Mouse (Mus musculus) T-helper 1 cell (primary cell): ENCODE data around the gene Fam89a.

Experiments used
- in situ Hi-C: fragments of 300-600 bp; cut with MboI, MseI; formaldehyde crosslinking; loops from one replicate; pipeline ENCODE4 v1.15.1; 2025; ENCODE audit warnings: high pct_unique_total_duplicates

Fam89a gene

DNA sequence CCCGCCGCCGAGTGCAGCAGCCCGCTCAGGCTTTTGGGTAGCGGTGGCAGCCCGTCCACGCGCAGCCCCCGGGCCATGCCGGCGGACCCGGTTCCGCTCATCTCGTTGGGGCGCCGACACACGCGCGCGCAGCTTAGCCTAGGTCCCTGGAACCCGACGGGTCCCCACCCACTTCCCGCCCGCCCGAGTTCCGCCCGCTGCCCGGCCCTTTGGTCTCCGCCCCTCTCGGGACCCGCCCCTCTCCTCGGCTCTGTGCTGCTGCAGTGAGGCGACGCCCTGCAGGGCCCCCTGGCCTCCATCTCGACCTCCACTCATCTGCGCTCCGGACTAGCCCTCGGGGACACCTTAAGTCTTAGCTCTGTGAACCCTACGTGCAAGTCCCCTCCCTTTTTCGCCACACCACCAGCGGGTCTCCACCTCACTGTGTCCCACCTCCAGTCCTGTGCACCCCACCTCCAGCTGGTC, at the start of gene Fam89a:
Gene Fam89a (minus strand): TSS at position 124 of the 465 bp plus-strand sequence.
- in situ Hi-C loops = no loop called here

GRCm38 (mm10) chr8:124800542-124800941, 48.9 kb upstream of the Fam89a start:
- in situ Hi-C loops = no loop called here

DNA sequence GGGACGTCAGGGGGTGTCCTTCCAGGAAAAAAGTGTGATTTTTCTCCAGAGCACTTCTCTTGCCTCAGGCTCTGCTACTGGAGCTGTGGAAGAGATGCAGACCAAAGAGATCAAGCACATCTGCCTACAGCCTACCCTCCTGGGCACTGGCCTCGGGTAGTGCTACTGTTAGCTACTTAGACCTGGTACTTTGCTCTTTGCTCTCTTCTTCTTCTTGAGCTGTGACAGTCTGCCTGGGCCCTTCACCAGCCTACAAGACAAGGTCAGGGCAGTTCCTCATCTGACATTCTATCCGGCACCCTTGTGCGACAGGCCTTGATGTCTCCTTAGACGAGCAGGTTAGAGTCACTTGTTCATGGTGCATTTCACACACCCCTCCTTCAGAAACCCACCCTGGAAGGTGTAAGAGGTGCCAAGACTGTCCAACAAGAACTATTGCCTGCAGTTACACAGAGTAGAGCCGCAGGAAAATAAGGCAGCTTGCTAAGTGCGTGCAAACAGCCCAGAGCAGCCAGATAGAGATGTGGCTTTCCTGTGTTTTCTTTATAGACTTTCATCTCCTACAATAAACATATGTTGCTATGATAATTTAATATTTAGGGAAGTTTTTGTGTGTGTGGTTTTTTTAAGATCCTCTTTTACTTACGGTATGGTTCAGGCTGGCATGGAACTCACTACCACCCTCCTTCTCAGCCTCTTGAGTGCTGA, 44.3 kb upstream of the Fam89a start:
- in situ Hi-C loops = no loop called here

- in situ Hi-C loops = no loop called here
These were observed 42.8 kb upstream of the Fam89a start for GRCm38 (mm10) chr8:124794486-124794780.

DNA sequence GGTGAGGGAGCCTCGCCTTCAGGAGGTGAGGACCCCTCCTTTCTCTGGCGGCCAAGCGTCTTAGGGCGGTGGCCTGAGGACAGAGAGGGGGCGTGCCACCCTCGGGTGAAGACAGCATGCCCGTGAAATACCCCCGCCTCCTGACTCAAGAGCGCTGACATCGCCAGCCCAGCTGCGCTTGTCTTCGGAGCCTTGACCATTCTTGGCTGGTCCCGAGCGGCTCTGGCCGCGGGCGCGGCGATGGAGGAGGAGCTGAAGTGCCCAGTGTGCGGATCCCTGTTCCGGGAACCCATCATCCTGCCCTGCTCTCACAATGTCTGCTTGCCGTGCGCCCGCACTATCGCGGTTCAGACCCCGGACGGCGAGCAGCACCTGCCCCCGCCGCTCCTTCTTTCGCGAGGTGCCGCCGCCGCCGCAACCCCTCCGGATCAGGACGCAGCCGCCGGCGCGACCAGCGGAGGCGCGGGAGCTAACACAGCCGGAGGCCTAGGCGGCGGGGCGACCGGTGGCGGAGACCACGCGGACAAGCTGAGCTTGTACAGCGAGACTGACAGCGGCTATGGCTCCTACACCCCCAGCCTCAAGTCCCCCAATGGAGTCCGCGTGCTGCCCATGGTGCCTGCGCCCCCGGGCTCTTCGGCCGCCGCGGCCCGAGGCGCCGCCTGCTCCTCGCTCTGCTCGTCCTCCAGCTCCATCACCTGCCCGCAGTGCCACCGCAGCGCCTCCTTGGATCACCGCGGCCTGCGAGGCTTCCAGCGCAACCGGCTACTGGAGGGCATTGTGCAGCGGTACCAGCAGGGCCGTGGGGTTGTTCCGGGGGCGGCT, 42.2 kb upstream of the Fam89a start:
- in situ Hi-C loops = no loop called here

GRCm38 (mm10) chr8:124793172-124793651, 41.6 kb upstream of the Fam89a start:
- in situ Hi-C loops = no loop called here

- in situ Hi-C loops = no loop called here
These were observed 41.1 kb upstream of the Fam89a start, which contains the start of gene Trim67 for GRCm38 (mm10) chr8:124792708-124793107. Trim67 (plus strand) TSS chr8:124793092.

DNA sequence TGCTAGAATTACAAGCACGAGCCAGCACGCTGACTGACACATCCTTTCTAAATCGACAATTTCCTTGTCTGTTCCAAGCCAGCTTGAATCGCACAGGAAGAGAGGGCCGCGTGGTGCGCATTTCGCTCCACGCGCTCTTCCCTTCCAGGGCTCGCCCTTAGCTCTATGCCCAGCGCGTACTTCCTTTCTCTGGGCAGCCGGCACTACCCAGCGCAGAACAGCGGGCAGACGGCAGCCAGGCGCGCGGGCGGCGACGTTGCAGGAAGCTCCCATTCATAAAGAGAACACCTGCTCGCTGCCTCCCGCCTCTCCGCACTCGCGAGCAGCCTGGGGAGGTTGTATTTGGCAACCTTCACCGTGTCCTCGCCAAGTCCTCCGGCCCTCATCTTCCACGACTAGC, 40.6 kb upstream of the Fam89a start:
- in situ Hi-C loops = no loop called here

- in situ Hi-C loops = no loop called here
These were observed 40.1 kb upstream of the Fam89a start for GRCm38 (mm10) chr8:124791751-124792150.

GRCm38 (mm10) chr8:124790676-124791075, 39.0 kb upstream of the Fam89a start:
- in situ Hi-C loops = no loop called here

- in situ Hi-C loops = no loop called here
These were observed 33.0 kb upstream of the Fam89a start for GRCm38 (mm10) chr8:124784613-124785012.

DNA sequence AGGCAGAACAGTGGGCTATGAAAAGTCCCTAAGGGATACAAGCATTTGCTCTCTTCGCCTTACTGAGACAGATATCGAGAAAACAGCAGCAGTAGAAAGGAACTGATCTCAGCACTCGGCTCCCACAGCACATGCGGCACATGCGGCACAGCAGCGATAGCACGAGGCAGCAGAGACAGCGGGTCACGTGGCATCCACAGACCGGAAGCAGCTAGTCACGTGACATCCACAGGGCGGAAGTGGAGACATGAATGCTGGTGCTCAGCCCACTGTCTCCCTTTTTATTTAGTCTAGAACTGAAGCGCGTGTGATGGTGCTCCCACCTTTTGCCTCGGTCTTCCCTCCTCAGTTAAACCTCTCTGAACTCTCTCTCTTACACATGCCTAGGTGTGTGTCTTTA, 31.6 kb upstream of the Fam89a start:
- in situ Hi-C loops = no loop called here

GRCm38 (mm10) chr8:124782431-124782830, 30.8 kb upstream of the Fam89a start:
- in situ Hi-C loops = no loop called here

GRCm38 (mm10) chr8:124780236-124780635, 28.6 kb upstream of the Fam89a start:
- in situ Hi-C loops = no loop called here

DNA sequence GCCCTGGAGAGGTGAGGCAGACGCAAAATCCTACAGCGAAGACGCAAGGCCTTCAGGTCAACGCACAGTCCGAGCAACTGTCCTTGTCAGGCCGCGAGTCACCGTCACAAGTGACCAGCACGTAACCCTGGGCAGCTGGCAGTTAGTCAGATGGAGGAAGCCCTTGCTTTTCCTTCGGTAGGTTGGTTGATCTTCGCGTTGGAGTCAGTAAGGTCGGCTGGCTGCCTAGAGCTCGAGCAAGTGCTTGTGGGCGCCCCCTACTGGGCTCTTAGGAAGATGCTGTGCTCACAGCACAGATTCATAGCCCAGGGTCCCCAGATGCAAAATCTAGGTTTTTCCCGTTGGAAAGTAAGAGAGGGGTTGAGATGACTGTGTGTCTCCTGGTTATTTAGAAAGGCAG, 24.1 kb upstream of the Fam89a start:
- in situ Hi-C loops = no loop called here

DNA sequence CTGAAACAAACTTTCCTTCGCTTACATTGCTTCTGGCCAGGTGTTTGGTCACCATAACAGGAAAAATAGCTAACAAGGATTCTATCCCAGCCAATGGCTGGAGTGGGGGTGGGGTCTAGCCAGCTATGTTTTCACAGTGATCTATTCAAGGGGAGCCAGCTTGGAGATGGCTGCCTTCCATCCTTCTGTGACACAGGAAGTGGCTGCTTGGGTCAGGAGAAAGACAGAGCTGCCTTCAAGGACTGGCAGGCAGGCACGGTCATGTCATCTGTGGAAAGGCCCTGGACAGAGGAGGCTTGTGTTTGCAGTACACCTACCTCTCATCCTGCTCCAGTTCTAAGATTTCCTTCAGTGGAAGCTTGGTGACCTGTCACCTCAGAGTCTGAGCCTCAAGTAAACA, 20.8 kb upstream of the Fam89a start:
- in situ Hi-C loops = no loop called here

DNA sequence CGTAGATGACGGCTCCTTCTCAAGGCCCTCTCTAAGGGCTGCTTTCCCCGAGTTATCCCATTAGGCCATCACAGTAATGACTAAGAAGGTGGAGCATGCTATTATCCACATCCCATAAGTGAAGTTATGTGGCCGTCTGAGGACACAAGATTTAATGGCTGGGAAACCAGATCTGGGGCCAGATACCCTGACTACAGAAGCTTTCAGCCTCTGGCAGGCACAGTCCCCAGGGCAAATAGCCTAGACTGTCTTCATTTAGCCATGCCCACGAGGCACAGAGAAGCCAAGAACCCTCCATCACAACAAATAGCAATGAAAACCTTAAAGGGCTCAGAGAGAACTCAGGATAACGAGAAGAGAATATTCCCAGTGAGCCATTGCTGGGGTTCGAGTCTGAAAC, 11.4 kb upstream of the Fam89a start:
- in situ Hi-C loops = no loop called here

GRCm38 (mm10) chr8:124758544-124758943, 6.9 kb upstream of the Fam89a start:
- in situ Hi-C loops = no loop called here

DNA sequence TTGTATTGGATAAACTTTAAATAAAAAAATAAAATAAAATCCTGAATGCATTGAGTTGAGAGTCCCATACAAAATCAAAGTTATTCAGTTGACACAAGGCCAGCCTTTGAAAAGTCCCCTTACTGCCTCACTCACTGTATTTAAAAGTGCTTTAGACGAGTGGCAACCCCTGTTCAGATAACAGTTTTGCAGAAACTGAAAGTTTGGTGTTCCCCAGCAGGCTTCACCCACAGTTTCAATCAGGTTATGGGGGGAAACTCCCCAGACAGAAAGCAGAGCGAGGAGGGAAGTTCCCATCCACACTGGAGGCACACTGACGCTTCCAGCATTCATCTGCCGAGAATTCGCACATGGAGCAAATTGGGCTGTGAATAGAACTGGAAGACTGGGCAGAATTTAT, 5.0 kb upstream of the Fam89a start:
- in situ Hi-C loops = no loop called here

DNA sequence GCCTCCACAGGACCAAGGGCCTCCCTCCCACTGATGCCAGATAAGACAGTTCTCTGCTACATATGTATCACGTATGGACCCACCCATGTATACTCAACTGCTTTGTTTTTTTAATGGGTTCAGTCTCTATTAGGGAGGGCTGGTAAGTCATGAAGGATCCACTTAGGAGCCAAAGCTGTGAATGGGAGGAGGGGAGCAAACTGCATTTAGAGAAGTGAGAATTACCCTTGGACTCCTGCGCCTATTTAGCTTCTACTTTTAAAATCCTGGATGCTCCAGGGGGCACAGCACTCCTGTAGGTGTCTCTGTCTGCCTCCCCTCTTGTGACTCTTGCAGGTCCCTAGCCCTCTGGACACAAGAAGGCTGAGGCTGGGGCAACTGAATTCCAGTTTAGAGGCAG, 4.5 kb upstream of the Fam89a start:
- in situ Hi-C loops = no loop called here

DNA sequence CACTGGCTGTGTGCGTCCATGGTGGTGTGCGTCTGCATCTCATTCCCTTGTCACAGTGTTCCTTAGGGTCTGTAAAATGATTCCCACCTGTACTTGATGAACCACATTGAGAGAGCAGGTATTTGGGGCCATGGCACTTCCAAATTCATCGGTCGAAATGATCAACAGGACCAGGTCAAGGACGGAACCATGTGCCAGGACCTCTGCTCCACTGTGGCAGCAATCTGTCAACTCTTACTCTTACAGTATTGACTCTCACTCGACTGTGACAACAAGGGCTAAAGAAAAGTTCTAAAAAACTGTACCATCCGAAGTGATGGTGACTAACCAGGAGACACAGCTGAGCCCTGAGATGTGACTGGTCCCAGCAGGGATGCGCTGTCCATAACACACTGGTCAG, 3.8 kb upstream of the Fam89a start:
- in situ Hi-C loops = no loop called here

DNA sequence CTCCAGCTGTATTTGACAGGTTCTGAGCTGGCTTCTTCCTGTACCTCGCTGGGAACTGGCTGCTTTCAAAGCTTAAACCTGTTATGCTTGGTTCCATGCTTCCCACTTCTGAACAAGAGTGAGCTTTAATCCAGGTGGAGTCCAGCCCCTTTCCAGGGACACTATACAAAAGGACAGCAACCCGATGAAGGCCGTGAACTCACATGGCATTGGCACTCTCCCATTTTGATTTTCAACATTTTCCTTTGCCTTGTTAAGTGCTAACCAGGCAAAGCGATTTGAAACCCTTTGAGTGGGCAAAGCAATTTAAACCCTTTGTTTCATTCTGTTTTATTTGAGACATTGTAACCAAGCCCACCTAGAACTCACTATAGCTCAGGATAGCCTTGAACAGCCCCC, 3.2 kb upstream of the Fam89a start:
- in situ Hi-C loops = no loop called here
